Mouse (Mus musculus): ENCODE measurements at regions not wholly inside any gene's neighbourhood (a gene's known extent, or its start where the extent isn't known, plus 50 kb on each side); places are given as distances from the start of the nearest gene placed in this dataset.
A peak's percentile ranks its signal among the peaks of the same experiment; 100 is the strongest.

DNA sequence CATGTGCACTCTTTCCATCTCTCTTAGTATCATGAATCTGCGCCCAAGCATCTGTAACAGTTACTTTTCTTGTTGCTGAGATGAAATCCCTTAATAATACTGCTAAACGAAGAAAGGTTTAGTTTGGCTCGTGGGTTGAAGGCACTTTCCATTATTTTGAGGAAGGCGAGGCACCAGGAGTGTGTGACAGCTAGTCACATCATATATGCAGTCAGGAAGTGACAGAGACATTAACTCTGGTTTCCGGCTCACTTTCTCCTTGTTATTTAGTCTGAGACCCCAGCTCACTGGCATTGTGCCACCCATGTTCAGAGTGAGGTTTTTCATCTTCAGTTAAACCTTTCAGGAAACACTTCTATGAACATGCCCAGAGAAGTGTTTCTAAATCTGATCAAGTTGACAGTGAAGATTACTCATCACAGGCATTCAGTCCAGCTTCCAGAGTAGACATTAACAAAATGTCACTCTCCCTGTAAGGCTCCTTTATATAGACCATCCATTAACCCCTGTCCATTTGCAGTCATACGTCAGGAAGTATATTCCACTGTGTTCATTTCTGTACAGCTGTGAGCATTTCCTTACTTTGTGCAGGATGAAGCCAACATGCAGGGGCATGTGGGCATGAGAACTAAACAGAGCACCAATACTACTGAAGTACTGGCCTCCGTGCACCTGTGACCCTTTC is 238.0 kb upstream of the Il12b start:
- DNase-seq = no peak

DNA sequence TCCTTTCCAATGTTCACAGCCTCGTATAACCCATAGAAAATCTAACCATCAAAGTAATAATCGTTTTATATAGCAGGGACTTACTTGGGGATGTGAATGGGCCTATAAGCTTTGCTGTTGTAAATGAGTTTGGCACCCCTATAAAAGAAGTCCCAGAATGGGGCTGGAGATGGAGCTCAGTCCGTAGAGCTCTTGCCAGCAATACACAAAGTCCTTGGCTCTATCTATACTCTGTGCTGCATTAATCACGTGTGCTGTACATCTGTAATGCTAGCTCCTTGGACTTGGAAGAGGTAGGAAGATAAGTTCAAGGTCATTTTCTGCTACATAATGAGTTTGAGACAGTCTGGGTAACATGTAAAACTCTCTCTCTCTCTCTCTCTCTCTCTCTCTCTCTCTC is 236.8 kb upstream of the Il12b start:
- no peak for DNase-seq

DNA sequence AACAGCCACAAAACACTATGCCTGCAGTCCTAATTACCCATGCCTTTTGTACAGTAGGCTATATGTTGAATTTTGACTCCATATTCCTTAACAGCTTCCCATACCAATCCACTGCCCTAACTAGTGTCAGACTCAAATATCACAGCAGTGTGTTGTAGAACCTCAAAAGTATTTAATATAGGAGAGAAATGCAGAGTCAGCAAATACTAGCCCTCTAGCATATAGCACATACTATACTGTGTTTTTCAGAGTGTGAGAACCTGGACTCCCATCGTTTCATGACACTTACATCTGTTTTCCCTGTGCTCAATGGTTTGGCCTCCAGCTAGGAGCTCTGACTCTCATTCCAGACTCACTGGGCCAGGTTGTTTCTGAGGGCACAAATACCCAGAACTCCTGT is 236.1 kb upstream of the Il12b start:
- DNase-seq = no peak

DNA sequence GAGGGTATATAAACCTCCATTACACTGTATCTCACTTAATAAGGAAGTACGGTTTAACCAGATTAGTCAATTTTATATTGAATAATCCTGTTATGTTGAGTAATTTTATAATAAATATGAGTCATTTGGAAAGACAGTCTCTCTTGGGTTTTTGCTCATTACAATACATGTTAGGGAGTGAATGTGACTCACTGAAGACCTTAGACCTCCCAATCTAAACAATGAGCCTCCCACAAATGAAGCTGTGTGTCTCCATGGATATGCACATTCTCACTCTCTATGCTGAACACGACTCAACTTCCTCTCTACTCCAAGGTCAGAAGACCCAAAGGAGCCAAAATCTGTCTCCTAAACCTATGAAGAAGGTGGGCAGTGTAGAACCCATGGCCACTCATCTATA is 235.7 kb upstream of the Il12b start:
- DNase-seq = no peak

DNA sequence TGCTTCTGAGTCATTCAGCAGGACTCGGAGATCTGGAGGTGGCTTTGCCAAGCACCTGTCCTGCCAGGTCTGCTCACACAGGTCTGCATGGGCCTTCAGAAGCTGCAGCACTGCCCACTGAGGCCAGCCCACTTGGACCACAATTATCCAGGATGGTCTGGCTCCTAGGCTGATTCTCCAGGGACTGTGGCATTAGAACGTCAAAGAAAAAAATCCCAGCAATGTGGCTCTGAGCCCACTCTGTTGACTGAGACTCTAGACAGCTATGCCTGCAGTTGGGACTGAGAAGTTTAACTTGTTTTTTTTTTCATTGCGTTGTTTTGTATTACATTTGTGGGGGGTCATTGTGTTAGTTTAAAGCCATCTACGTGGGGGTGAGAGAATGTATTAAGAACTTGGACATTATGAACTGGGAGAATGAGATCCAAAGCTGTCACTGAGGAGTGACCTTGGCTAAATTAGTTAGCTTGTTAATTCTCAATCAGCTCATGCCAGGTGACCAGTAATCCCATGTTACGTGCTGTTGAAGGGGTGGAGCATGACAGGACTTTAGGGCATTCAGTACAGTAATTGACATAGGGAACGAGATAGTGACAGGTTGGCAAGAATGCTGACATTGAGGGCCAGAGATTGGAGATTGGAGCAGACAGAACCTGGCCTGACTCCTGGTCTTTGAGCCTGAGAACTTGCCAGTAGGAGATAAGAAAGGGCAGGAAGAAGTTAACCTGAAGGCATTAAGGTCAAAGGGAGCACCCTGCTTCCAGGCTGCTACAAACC is 232.0 kb upstream of the Il12b start:
- DNase-seq = no peak

DNA sequence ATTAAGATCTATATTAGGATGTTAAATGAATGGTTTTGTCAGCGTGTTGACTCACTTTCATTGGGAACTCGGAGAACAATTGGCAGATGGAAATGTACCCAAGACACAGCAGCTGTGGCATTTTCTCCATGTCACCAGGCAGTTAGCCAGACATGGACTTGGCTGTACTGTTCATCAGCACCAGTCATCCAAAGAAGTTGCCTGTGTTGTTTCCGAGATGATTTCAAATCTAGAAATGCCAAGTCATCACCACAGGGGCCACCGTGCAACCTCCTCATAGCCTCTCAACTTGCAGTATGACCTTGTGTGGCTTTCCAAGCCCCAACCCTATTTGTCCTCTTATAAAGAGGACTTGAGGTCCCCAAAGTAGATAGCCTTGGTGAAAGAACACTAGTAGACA is 227.4 kb upstream of the Il12b start:
- no peak for DNase-seq

DNA sequence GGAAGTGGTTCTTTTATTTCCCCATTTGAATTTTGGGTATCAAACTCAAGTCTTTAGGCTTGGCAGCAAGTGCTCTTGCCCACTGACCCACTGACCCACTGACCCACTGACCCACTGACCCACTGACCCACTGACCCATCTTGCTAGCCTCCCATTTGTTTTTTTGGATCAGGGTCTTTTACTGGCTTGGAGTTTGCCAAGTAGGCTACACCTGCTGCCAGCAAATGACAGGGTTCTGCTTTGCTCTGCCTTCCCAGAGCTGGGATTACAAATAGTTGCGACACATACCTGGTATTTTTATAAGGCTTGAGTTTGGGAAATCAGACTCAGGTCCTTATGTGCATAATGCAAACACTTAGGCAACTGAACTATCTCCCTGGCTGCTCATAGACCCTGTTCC is 226.7 kb upstream of the Il12b start:
- no peak for DNase-seq

DNA sequence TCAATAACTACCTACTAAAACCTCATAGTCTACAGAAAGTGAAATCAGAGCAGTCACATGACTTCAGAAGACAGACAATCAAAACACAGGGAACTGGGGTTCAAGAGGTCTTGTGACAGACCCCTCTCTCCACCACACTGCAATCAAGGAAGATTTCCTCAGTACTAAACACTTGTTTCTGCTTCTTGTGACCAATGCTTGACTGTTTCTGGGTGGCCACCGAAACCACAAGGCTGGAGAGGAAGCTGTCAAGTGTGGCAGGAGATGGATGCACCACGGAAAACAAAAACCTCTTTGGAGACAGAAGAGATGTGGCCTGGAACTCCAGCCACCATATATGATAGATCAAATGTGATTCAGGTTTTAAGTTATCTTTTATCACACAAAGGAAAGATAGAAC is 225.3 kb upstream of the Il12b start:
- no peak for DNase-seq

DNA sequence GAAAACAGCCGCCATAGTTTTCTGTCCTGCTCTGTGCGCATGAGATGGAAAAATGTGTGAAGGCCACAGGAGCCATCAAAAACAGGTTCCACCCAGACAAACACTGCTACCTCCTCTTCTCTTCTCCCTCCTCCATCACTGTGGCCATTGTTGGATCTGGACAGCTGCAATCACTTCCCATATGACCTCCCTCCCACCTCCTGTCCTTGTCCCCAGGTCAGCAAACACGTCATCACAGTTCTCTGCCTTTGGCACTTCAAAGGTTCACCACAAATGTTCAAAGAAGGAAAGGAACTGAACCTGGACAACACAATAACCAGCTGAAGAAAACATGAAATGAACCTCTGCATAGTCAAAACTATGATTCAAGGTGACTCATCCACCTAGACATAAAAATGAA is 220.2 kb upstream of the Il12b start:
- DNase-seq = no peak

DNA sequence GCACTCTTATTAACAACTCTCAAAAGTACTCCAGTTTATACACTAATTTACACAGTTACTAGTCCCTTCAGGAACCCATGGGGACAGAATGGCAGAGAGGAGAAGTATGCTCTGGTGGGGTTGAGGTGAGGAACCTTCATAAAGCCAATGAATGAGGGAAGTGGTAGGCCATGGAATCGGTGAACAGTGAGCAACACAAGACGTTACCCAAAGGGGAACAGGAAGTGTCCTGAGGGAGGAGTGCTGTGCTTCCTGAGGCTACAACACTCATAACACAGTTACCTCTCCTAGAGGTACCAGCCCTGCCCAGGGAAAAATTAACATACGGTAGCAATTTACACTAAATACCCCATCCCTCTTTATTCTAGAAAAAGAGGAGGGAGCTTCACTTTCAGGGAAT is 216.0 kb upstream of the Il12b start:
- DNase-seq = no peak

DNA sequence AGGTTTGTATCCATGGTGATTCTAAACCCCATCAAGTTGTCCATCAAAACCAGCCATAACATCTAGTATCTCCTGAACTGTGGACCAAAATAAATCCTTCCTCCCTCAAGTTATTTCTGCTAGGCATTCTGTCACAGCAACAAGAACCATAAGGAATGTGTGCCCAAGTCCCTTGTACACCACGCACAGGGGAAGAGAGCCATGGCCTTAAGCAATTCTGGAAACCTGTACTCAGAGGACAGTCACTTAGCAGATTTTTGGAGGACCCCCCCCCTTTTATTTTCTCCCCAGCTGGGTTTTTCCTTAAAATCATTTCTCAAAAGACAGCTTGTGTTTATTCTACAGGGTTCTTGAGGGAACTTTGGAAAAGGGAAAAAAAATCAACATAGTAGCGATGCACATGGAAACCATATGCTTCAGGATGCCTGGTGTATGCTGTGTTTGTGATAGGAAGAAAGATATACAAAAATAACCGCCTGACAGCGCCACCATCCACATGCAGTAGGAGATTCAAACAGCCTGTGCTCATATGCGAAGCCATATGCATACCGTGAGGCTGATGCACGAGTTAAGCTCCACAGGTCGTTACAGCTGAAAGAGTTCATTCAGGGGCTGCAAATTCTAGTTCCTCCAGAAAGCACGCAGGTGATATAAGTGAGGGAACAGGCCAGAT is 214.5 kb upstream of the Il12b start:
- no peak for DNase-seq

DNA sequence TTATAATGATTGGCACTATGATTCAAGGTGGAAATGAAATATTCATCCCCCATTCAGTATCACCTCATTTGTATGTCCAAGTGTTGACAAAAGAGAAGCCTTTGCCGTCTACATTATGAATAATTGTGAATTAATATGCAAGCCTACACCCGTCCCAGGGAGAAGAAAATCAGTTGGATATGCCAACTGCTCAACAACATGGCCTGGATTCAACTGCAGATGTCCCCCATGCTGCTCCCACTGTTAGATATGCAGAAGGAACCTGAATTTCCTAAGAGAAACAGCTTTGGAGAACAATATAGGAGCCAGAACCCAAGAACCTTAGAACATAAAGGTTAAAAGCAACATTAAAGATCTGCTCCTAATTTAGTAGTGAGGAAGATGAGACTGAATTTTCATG is 211.7 kb upstream of the Il12b start:
- DNase-seq = no peak

DNA sequence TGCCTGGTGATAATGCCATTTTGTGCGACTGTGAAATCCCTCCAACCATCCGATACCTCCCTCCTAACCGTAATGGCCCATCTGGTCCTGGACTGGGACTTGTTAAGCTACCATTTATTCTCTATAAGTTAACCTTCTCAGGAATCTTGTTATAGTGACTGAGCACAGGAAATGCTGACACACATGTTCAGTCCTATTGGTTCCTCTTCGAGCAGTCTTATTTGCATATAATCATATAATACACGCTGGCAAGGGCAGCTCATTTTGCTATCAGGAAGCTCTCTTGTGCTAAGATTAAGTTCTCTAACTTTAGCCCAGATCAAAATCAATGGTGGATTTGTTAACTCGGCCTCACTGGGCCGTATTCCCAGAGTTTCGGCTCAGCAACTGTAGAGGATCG is 206.1 kb upstream of the Il12b start:
- no peak for DNase-seq

DNA sequence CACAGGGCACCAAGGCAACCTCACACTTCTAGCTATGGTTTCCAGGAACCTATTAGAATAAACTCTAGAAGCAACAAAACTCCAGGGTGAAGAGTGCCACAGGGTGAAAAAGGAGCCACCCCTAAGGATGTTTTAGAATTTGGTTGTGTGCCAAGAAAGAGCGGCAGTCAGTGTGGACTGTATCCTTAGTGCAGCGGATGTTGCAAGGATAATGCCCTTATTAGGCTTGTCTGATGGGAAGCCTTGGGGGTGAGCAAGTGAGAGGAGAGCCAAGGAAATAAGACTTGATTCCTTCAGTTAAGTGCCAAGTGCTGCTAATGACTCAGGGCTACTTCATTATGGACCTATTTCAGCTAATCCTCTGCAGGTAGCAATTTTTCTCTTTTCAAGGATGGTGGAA is 197.1 kb upstream of the Il12b start:
- no peak for DNase-seq

DNA sequence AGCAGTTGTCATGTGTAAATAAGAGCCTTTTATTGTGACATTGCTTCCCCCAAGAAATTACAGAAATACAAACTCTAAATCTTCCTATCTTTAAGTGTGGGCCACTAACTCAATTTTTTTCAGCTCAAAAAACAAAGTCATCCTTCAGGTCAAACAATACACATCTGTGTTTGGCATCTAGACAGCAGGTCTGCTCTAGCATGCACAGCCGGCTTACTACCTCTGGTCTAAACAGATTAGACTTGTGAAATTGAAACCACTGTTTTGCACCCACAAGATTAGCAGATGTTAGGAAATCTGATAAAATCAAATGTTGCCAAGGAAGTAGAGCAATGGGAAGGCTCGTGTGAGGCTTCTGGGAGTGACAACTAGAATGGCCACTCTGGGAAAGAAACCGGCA is 195.5 kb upstream of the Il12b start:
- DNase-seq = no peak

DNA sequence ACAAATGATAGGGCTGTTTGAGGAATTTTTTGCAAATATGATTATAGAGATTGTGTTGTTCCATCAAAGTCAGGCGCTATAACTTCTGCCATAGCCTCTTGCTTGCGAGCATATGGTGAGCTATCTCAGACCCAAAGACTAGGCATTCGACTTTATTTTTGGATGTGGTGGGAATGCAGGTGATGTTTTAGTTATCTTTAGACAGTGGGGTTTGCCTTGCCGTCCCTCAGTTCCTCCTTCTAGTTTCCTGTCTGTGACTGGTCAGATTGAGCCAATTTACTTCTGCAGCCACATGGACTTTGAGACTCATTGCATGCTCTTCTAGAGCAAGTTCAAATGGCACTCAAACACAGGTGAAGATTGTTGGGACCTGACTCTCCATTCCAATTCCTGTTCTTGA is 193.0 kb upstream of the Il12b start:
- no peak for DNase-seq

DNA sequence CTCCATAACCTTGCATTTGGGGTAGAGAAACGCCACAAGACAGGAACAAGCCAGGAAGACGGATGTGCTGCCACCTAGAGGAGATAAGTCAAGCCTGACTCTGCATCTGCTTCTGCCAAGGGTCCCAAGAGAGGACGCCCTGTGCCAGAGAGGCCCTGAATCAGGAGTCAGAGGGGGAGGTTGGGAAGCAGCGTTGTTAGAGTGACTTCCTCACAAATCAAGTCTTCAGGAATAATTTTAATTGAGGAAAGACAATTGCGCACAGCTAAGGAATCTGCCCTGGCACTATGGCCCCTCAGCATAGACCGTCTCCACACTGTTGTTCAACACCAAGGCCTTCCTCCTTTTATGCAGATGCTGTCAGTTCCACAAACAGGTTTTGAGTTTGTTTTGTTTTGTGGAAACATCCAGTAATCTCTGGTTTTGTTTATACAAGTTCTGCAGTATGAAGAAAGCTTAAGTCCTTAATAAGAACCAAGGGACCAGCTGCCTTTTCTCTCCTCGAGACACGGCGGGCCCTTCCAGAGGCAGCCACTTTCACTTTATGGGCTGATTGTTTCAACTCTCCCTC is 187.9 kb upstream of the Il12b start:
- peak; percentile 3 for DNase-seq

DNA sequence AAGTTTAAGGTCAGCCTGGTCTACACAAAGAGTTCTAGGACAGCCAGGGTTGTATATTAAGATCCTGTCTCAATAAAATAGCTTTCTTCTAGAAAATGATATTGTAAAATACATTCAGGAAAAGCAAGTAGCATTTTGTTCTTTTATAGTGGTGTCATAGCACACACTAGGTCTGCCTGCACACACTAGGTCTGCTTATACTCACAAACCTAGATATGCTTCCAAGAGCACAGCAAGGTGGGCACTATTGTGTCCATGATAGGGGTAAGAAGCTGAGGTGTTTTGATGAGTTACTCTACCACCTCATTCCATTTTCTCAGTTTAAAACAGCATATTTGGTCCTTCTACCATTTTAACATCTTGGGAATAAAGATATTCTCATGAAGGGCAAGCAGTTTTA is 185.8 kb upstream of the Il12b start:
- DNase-seq = no peak

DNA sequence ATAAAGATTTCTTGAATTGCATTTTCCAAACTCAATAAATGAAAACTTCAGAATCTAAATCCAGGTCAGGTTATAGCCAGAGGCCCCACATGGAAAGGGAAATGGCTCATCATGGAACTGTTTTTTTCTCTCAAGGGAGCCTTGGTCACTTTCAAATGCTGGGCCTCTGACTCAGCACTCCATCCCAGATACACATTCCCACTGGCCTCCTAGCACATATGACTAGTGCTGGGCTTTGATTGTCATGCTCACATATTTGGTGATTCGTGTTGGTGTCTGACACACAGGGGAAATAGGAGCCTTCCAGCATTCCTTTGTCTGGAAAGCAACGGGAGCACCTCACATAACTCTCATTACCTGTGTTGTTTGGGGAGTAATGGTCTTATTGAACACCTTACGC is 183.5 kb upstream of the Il12b start:
- DNase-seq = no peak

DNA sequence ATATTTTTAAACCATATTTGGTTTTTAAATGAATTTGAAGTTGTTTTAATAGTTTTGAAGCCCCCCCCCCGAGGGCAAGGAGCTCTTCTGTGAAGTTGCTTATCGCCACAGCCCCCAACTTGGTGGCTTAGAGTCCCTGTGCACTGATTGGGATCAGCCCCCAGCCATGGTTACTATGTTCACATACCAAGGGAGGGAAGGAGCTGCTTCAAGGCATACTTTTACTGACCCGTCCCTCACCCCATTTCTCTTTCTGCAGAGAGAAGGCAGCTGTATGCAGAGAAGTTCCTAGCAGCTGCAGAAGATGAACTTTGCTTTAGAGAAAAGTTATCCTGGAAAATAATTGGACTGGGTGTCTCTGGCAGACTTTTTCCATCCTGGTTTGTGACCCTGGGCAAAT is 179.9 kb upstream of the Il12b start:
- DNase-seq = no peak

DNA sequence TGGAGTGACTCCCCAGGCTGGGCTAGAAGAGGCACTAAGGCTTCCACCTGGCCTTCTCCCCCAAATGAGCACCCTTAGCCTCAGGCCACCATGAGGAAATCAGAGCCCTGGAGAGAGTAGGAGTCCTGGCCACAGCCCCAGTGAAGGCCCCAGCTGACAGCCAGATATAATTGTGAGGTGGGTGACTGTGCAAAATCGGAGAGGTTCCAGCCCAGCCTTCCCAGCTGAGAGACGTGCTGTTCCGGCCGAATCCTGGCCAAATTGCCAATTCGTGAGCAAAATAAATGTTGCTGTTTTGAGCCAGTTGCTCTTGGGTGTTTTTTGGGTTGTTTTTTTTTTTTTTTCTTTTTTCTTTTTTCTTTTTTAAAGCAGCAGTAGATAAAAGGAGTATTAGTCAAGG is 169.9 kb upstream of the Il12b start:
- peak; percentile 70 for DNase-seq

DNA sequence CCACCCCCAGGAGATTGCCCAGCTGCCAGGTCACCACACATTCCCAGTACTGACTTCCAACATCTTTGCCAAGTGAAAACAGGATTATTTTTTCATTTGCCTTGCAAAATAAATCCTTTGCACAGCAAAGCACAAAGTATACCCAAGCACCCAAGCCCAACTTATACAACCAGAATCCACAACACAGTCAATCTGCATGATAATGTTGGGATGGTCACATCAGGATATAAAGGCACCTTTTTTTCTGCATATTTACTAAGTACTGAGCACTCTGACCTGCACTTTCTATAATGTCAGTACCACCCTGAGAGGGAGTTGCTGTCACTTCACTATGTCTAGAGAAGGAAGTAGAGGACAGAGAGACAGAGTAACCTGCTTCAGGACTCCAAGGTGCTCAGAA is 164.4 kb upstream of the Il12b start:
- no peak for DNase-seq

DNA sequence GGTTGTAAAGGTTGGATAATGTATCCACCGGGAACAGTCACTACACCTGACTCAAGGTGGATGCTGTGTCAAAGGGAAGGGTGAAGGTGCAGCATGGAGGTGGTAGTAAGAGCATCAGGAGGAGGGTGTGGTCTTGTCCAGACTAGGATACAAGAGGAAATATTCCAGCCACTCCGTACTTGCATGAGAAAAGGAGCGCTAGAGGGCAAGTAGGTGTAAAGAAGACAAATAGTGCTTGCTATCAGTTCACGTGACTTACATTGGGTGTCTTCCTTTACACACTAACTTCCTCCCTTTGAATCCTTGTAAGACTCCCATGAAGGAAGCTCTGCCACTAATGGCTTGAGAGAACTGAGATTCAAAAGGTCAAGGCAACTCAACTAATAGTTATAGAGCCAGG is 161.8 kb upstream of the Il12b start:
- DNase-seq = no peak

DNA sequence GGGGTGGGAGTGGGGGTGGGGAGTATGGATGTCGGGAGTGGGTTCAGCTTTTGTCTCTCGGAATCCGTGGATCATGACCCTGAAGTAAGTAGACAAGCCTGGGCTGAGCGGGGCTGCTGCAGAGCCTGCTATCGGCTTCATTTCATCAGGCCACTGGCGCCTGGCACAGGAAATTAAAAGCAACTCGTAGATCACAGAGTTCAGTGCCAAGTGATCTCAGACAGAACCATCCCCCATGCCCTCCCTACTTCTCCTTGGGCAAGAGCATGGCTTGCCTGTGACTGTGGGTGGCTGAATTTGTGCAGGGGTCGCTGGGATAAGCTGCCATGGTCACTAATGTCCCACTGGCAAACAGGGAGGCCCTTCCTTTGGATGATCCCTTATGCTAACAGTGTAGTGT is 161.3 kb upstream of the Il12b start:
- DNase-seq = no peak

Data from right cerebral cortex, adult 18-20 months (tissue).